Mouse (Mus musculus) intestine, embryonic 16.5 days (tissue): ENCODE data around the gene Gstt1. TPM values are rescaled to one million over a fixed set of nuclear protein-coding genes. Genes with fewer than 3 reads are reported as not detected.
"Not testable (repeated sequence)": the region's sequence is repeated elsewhere in the genome, so short reads cannot be mapped to it uniquely, and the experiment has no call there.

ENCODE experiments used
- ATAC-seq: fragments of 200-750 bp; cut with Nextera tagmentation; 2 replicates; pipeline ENCODE4 v1.8.0; 2017; ENCODE audit warnings: moderate TSS enrichment, moderate library complexity
- H3K27ac ChIP-seq: fragments of 300-500 bp; sonication (generic); 2 replicates; pipeline ENCODE4 v1.5.1; 2014; ENCODE audit warnings: mild to moderate bottlenecking, low read length
- H3K27me3 ChIP-seq: fragments of 300-500 bp; sonication (generic); replicated peaks from 2 replicates; pipeline ENCODE4 v1.6.1; 2014; ENCODE audit warnings: low read length, control low read depth, mixed read lengths; ENCODE audit not compliant: control insufficient read depth, insufficient read depth
- H3K36me3 ChIP-seq: fragments of 300-500 bp; sonication (generic); 2 replicates; pipeline ENCODE4 v1.6.1; 2014; ENCODE audit warnings: low read length, control low read depth; ENCODE audit not compliant: control insufficient read depth, insufficient read depth
- H3K4me1 ChIP-seq: fragments of 300-500 bp; sonication (generic); 2 replicates; pipeline ENCODE4 v1.6.1; 2014; ENCODE audit warnings: low read length, control low read depth, mixed read lengths; ENCODE audit not compliant: control insufficient read depth, insufficient read depth
- H3K4me2 ChIP-seq: fragments of 300-500 bp; sonication (generic); 2 replicates; pipeline ENCODE4 v1.6.1; 2014; ENCODE audit warnings: low read depth, low read length, control low read depth
- H3K4me3 ChIP-seq: fragments of 300-500 bp; sonication (generic); 2 replicates; pipeline ENCODE4 v1.5.1; 2014; ENCODE audit warnings: mild to moderate bottlenecking, low read length
- H3K9ac ChIP-seq: fragments of 300-500 bp; sonication (generic); 2 replicates; pipeline ENCODE4 v1.6.1; 2014; ENCODE audit warnings: low read depth, low read length
- H3K9me3 ChIP-seq: fragments of 300-500 bp; sonication (generic); 2 replicates; pipeline ENCODE4 v1.6.1; 2016; ENCODE audit warnings: low read length, control low read depth; ENCODE audit not compliant: control insufficient read depth
- WGBS: fragments of 180-500 bp; shearing (Covaris S2); extraction: QIAGEN DNeasy Blood & Tissue Kit; methylation state at CpG from one replicate; pipeline ENCODE4 v1.1.7; 2014; 5-methylcytosine and 5-hydroxymethylcytosine counted together
- polyA plus RNA-seq: library from polyadenylated mRNA; unstranded; fragments of >200 nt; fragmentation: Nextera tagmentation; extraction: Ambion mirVana; gene quantifications from 2 replicates; pipeline ENCODE4 v1.2.1, GENCODE M21; 2015

Gene Gstt1
- polyA plus RNA-seq = 16.4 and 19.2 TPM in 2 replicates

GRCm38 (mm10) chr10:75798176-75798696 lies at the start of gene Gstt1:
TSS of gene Gstt1 (minus strand) at chr10:75798584.
- H3K9ac ChIP-seq = peak within 1 kb of the TSS; percentile 67
- H3K4me2 ChIP-seq = peak within 1 kb of the TSS; percentile 87
- ATAC-seq = peak; percentile 55
- H3K4me3 ChIP-seq = peak within 1 kb of the TSS; percentile 53
- peaks cover 14% of the 10 kb centered on the region for H3K4me1 ChIP-seq
- no peaks in the 10 kb centered on the region for H3K27me3 ChIP-seq
- no peak within 1 kb of the TSS for H3K27ac ChIP-seq
- H3K9me3 ChIP-seq = no peaks in the 10 kb centered on the region
- no peaks in the 10 kb centered on the region for H3K36me3 ChIP-seq
- WGBS = 1% methylated on average over 18 of the region's 18 CpGs

- no peaks in the 10 kb centered on the region for H3K4me1 ChIP-seq
- H3K9me3 ChIP-seq = no peaks in the 10 kb centered on the region
- H3K4me2 ChIP-seq = no peak overlapping the region
- no peak overlapping the region for H3K4me3 ChIP-seq
- no peak overlapping the region for H3K27ac ChIP-seq
- H3K36me3 ChIP-seq = no peaks in the 10 kb centered on the region
- 68% methylated on average over 6 of the region's 6 CpGs for WGBS
- no peak overlapping the region for H3K9ac ChIP-seq
- peak; percentile 51; the same call in 1 of the 2 replicates for ATAC-seq
- no peaks in the 10 kb centered on the region for H3K27me3 ChIP-seq
Measured at GRCm38 (mm10) chr10:75845306-75845930, 47.0 kb upstream of the Gstt1 start.

- Histone ChIP-seq H3K4me3 (no peak overlapping the region), H3K27me3 (no peaks in the 10 kb centered on the region), H3K27ac (no peak overlapping the region), H3K4me1 (no peaks in the 10 kb centered on the region), H3K9me3 (no peaks in the 10 kb centered on the region), H3K36me3 (no peaks in the 10 kb centered on the region), H3K9ac (no peak overlapping the region), H3K4me2 (no peak overlapping the region)
- ATAC-seq = no peak
- WGBS = 51% methylated on average over 1 of the region's 1 CpGs
Measured at GRCm38 (mm10) chr10:75844800-75845199, 46.4 kb upstream of the Gstt1 start.

GRCm38 (mm10) chr10:75843898-75844297 lies 45.5 kb upstream of the Gstt1 start:
- not testable (repeated sequence) for H3K36me3 ChIP-seq, H3K4me1 ChIP-seq, H3K27ac ChIP-seq, H3K27me3 ChIP-seq, H3K9ac ChIP-seq, H3K4me2 ChIP-seq, ATAC-seq, H3K9me3 ChIP-seq, H3K4me3 ChIP-seq
- WGBS = 79% methylated on average over 6 of the region's 6 CpGs

- no peaks in the 10 kb centered on the region for H3K9me3 ChIP-seq
- no peaks in the 10 kb centered on the region for H3K27me3 ChIP-seq
- H3K4me2 ChIP-seq = no peak overlapping the region
- H3K4me1 ChIP-seq = peaks cover 14% of the 10 kb centered on the region
- no peak overlapping the region for H3K4me3 ChIP-seq
- no peaks in the 10 kb centered on the region for H3K36me3 ChIP-seq
- H3K9ac ChIP-seq = no peak overlapping the region
- ATAC-seq = no peak
- 82% methylated on average over 10 of the region's 10 CpGs for WGBS
- no peak overlapping the region for H3K27ac ChIP-seq
Measured at GRCm38 (mm10) chr10:75839092-75839491, 40.7 kb upstream of the Gstt1 start.

GRCm38 (mm10) chr10:75837248-75837759 lies 38.9 kb upstream of the Gstt1 start, which contains the start of gene Gstt2:
TSS of gene Gstt2 (minus strand) at chr10:75837424.
- H3K9me3 ChIP-seq = no peaks in the 10 kb centered on the region
- no peaks in the 10 kb centered on the region for H3K27me3 ChIP-seq
- peak within 1 kb of the TSS; percentile 56 for H3K4me3 ChIP-seq
- H3K27ac ChIP-seq = peak within 1 kb of the TSS; percentile 72
- peak; percentile 79 for ATAC-seq
- H3K4me1 ChIP-seq = peaks cover 19% of the 10 kb centered on the region
- peak within 1 kb of the TSS; percentile 82 for H3K4me2 ChIP-seq
- under 1% methylated on average over 21 of the region's 21 CpGs for WGBS
- peak within 1 kb of the TSS; percentile 68 for H3K9ac ChIP-seq
- no peaks in the 10 kb centered on the region for H3K36me3 ChIP-seq

GRCm38 (mm10) chr10:75835761-75836531 lies 37.6 kb upstream of the Gstt1 start:
- peak overlapping the region; percentile 82 for H3K4me2 ChIP-seq
- no peaks in the 10 kb centered on the region for H3K36me3 ChIP-seq
- H3K4me1 ChIP-seq = peaks cover 19% of the 10 kb centered on the region
- peak; percentile 10; the same call in 1 of the 2 replicates for ATAC-seq
- peak overlapping the region; percentile 33; the same call in 1 of the 2 replicates for H3K9ac ChIP-seq
- peak overlapping the region; percentile 60 for H3K4me3 ChIP-seq
- H3K27ac ChIP-seq = peak overlapping the region; percentile 47
- H3K27me3 ChIP-seq = no peaks in the 10 kb centered on the region
- WGBS = 12% methylated on average over 9 of the region's 10 CpGs
- no peaks in the 10 kb centered on the region for H3K9me3 ChIP-seq

GRCm38 (mm10) chr10:75835307-75835706 lies 36.9 kb upstream of the Gstt1 start:
- Histone ChIP-seq H3K4me3 (peak overlapping the region; percentile 60), H3K27me3 (no peaks in the 10 kb centered on the region), H3K36me3 (no peaks in the 10 kb centered on the region), H3K27ac (peak overlapping the region; percentile 81), H3K9me3 (no peaks in the 10 kb centered on the region), H3K4me2 (peak overlapping the region; percentile 82), H3K4me1 (peaks cover 19% of the 10 kb centered on the region), H3K9ac (peak overlapping the region; percentile 72)
- ATAC-seq = peak; percentile 43
- WGBS = 1% methylated on average over 10 of the region's 10 CpGs

GRCm38 (mm10) chr10:75834721-75835120 lies 36.3 kb upstream of the Gstt1 start:
- peak overlapping the region; percentile 72 for H3K9ac ChIP-seq
- H3K36me3 ChIP-seq = no peaks in the 10 kb centered on the region
- H3K9me3 ChIP-seq = no peaks in the 10 kb centered on the region
- H3K4me3 ChIP-seq = peak overlapping the region; percentile 60
- H3K4me2 ChIP-seq = peak overlapping the region; percentile 82
- H3K4me1 ChIP-seq = peaks cover 19% of the 10 kb centered on the region
- no peaks in the 10 kb centered on the region for H3K27me3 ChIP-seq
- H3K27ac ChIP-seq = peak overlapping the region; percentile 81
- peak; percentile 8; the same call in 1 of the 2 replicates for ATAC-seq
- 13% methylated on average over 9 of the region's 9 CpGs for WGBS
